8 mouse cellular contexts compared by ENCODE assay signal in genomic region chr12:81631661-81632401, GRCm38 (mm10). TPM values are rescaled to one million over a fixed set of nuclear protein-coding genes. Genes with fewer than 3 reads are reported as not detected.
DNase-seq lines count a peak whose midpoint lies in the region; ATAC-seq and TF ChIP-seq lines count a peak whose summit lies in the region.

No protein-coding gene starts in this region.

- peak overlapping the region; percentile 96 for H3K4me2 ChIP-seq in kidney, postnatal 0 days (ENCODE audit: low read length)
- peak overlapping the region; percentile 81 for H3K4me2 ChIP-seq in forebrain, embryonic 14.5 days (ENCODE audit: low read length)
- H3K4me2 ChIP-seq in intestine, postnatal 0 days (replicated peaks; ENCODE audit: low read depth): peak overlapping the region; percentile 95
- peak overlapping the region; percentile 68 for H3K4me2 ChIP-seq in lung, embryonic 16.5 days (ENCODE audit: low read depth, low read length)

- no peak for ATAC-seq in kidney, postnatal 0 days (replicated peaks; ENCODE audit: low FRiP score, low read depth)
- ATAC-seq in forebrain, embryonic 14.5 days: peak; percentile 40
- no peak for ATAC-seq in intestine, postnatal 0 days
- peak; percentile 39 for ATAC-seq in lung, embryonic 16.5 days (ENCODE audit: low read depth)
- no peak for ATAC-seq in erythroid progenitor cell, adult 5-6 weeks (replicated peaks; ENCODE audit: low FRiP score, poor library complexity, severe bottlenecking)

- H3K9ac ChIP-seq in kidney, postnatal 0 days (ENCODE audit: low read depth, low read length): peak overlapping the region; percentile 51
- peak overlapping the region; percentile 92 for H3K9ac ChIP-seq in forebrain, embryonic 14.5 days (ENCODE audit: low read length)
- peak overlapping the region; percentile 48; the same call in 1 of the 2 replicates for H3K9ac ChIP-seq in intestine, postnatal 0 days (ENCODE audit: low read depth, low read length)
- H3K9ac ChIP-seq in lung, embryonic 16.5 days (ENCODE audit: low read length): peak overlapping the region; percentile 72

- peaks cover 38% of the 10 kb centered on the region for H3K27me3 ChIP-seq in kidney, postnatal 0 days (ENCODE audit: insufficient read depth, low read length)
- no peaks in the 10 kb centered on the region for H3K27me3 ChIP-seq in forebrain, embryonic 14.5 days (replicated peaks; ENCODE audit: control insufficient read depth, insufficient read depth, low read length)
- peaks cover 36% of the 10 kb centered on the region for H3K27me3 ChIP-seq in intestine, postnatal 0 days (replicated peaks; ENCODE audit: control insufficient read depth, insufficient read depth, low read length)
- H3K27me3 ChIP-seq in lung, embryonic 16.5 days (ENCODE audit: control insufficient read depth, insufficient read depth, low read depth, low read length): peaks cover 24% of the 10 kb centered on the region

- H3K4me3 ChIP-seq in kidney, postnatal 0 days (replicated peaks; ENCODE audit: low read depth, low read length): peak overlapping the region; percentile 50
- peak overlapping the region; percentile 64 for H3K4me3 ChIP-seq in bone marrow macrophage, adult 2 months (ENCODE audit: insufficient read depth, low read length)
- peak overlapping the region; percentile 73 for H3K4me3 ChIP-seq in forebrain, embryonic 14.5 days (ENCODE audit: low read depth, low read length)
- H3K4me3 ChIP-seq in intestine, postnatal 0 days (ENCODE audit: low read depth, low read length): peak overlapping the region; percentile 54
- H3K4me3 ChIP-seq in lung, embryonic 16.5 days (ENCODE audit: low read length): peak overlapping the region; percentile 63

- no peaks in the 10 kb centered on the region for H3K36me3 ChIP-seq in kidney, postnatal 0 days (ENCODE audit: insufficient read depth, low read length)
- H3K36me3 ChIP-seq in forebrain, embryonic 14.5 days (ENCODE audit: control insufficient read depth, insufficient read depth, low read length): no peaks in the 10 kb centered on the region
- no peaks in the 10 kb centered on the region for H3K36me3 ChIP-seq in intestine, postnatal 0 days (ENCODE audit: control insufficient read depth, insufficient read depth)
- H3K36me3 ChIP-seq in lung, embryonic 16.5 days (ENCODE audit: control insufficient read depth, insufficient read depth, low read length): no peaks in the 10 kb centered on the region

- H3K27ac ChIP-seq in kidney, postnatal 0 days: no peak overlapping the region
- H3K27ac ChIP-seq in bone marrow macrophage, adult 2 months (ENCODE audit: insufficient read depth, low read depth, low read length): no peak overlapping the region
- peak overlapping the region; percentile 91 for H3K27ac ChIP-seq in forebrain, embryonic 14.5 days (ENCODE audit: low read depth, low read length)
- H3K27ac ChIP-seq in intestine, postnatal 0 days (ENCODE audit: low read depth, low read length): no peak overlapping the region
- peak overlapping the region; percentile 77 for H3K27ac ChIP-seq in lung, embryonic 16.5 days (ENCODE audit: low read length)

- 3% methylated on average over 24 of the region's 31 CpGs for WGBS in kidney, postnatal 0 days
- 1% methylated on average over 31 of the region's 31 CpGs for whole genome bisulfite sequencing in forebrain, embryonic 14.5 days
- WGBS in intestine, postnatal 0 days: 5% methylated on average over 27 of the region's 31 CpGs
- under 1% methylated on average over 27 of the region's 31 CpGs for WGBS in lung, embryonic 16.5 days

- no peak for DNase-seq in kidney, postnatal 0 days (ENCODE audit: low spot score)
- no peak for DNase-seq in kidney, adult 9 months
- DNase-seq in forebrain, embryonic 14.5 days (ENCODE audit: low spot score): peak; percentile 59
- peak; percentile 62 for DNase-seq in right cerebral cortex, postnatal 25 days

- no peak for TF ChIP-seq CTCF in kidney, postnatal 0 days (IDR thresholded peaks at IDR 0.05; ENCODE audit: low read depth)
- TF ChIP-seq CTCF in bone marrow macrophage, adult 2 months (IDR thresholded peaks at IDR 0.05; ENCODE audit: low read depth, low read length): no peak
- no peak for TF ChIP-seq CTCF in intestine, postnatal 0 days (IDR thresholded peaks at IDR 0.05; ENCODE audit: low read depth)

- H3K9me3 ChIP-seq in kidney, postnatal 0 days (replicated peaks; ENCODE audit: low read length): no peaks in the 10 kb centered on the region
- no peaks in the 10 kb centered on the region for H3K9me3 ChIP-seq in forebrain, embryonic 14.5 days (replicated peaks; ENCODE audit: control insufficient read depth, low read length)
- H3K9me3 ChIP-seq in intestine, postnatal 0 days (ENCODE audit: control insufficient read depth): no peaks in the 10 kb centered on the region
- no peaks in the 10 kb centered on the region for H3K9me3 ChIP-seq in lung, embryonic 16.5 days (ENCODE audit: control insufficient read depth, low read length)

- no peaks in the 10 kb centered on the region; the same call in 1 of the 2 replicates for H3K4me1 ChIP-seq in kidney, postnatal 0 days (replicated peaks; ENCODE audit: insufficient read depth, low read length)
- peaks cover 3% of the 10 kb centered on the region; the same call in 1 of the 2 replicates for H3K4me1 ChIP-seq in bone marrow macrophage, adult 2 months (ENCODE audit: control insufficient read depth, insufficient read depth, low read length)
- H3K4me1 ChIP-seq in forebrain, embryonic 14.5 days (ENCODE audit: control insufficient read depth, insufficient read depth, low read length): peaks cover 10% of the 10 kb centered on the region
- H3K4me1 ChIP-seq in intestine, postnatal 0 days (replicated peaks; ENCODE audit: control insufficient read depth, insufficient read depth, low read length): no peaks in the 10 kb centered on the region
- H3K4me1 ChIP-seq in lung, embryonic 16.5 days (replicated peaks; ENCODE audit: control insufficient read depth, insufficient read depth, low read length): no peaks in the 10 kb centered on the region; the same call in 1 of the 2 replicates

- TF ChIP-seq POLR2A in bone marrow macrophage, adult 2 months (IDR thresholded peaks at IDR 0.05; ENCODE audit: borderline replicate concordance, low read depth, low read length): no peak

RNA-seq across cellular contexts. Expression of gene Ttc9, which starts 0.8 kb away (rescaled TPM):
- polyA plus RNA-seq in kidney, postnatal 0 days (2015; fragmentation: Nextera tagmentation; extraction: Ambion mirVana): 1.4 and 2.1 TPM in 2 replicates
- polyA plus RNA-seq in bone marrow macrophage, adult 2 months (2012; ENCODE audit: insufficient read depth, insufficient read length, missing spikeins): not detected in 2 replicates
- polyA plus RNA-seq in forebrain, embryonic 14.5 days (2014; fragmentation: Nextera tagmentation; extraction: Ambion mirVana): 10.4 and 12.6 TPM in 2 replicates
- 1.1 and 1.2 TPM in 2 replicates for polyA plus RNA-seq in intestine, postnatal 0 days (2015; fragmentation: Nextera tagmentation; extraction: Ambion mirVana)
- 4.9 and 6.5 TPM in 2 replicates for polyA plus RNA-seq in lung, embryonic 16.5 days (2015; fragmentation: Nextera tagmentation; extraction: Ambion mirVana)
- not detected in 2 replicates for total RNA-seq in erythroid progenitor cell, adult 5-6 weeks (2015; ENCODE audit: low replicate concordance)
- total RNA-seq in erythroid progenitor cell, adult 5-6 weeks (2017; ENCODE audit: low replicate concordance): not detected in 2 replicates

RNA-seq across cellular contexts. Expression of gene Med6, which starts 37.0 kb away (rescaled TPM):
- polyA plus RNA-seq in kidney, postnatal 0 days (2015; fragmentation: Nextera tagmentation; extraction: Ambion mirVana): 53.4 and 54.5 TPM in 2 replicates
- polyA plus RNA-seq in bone marrow macrophage, adult 2 months (2012; ENCODE audit: insufficient read depth, insufficient read length, missing spikeins): 37.8 and 43.5 TPM in 2 replicates
- polyA plus RNA-seq in forebrain, embryonic 14.5 days (2014; fragmentation: Nextera tagmentation; extraction: Ambion mirVana): 56.5 and 59.3 TPM in 2 replicates
- polyA plus RNA-seq in intestine, postnatal 0 days (2015; fragmentation: Nextera tagmentation; extraction: Ambion mirVana): 36.2 and 39.4 TPM in 2 replicates
- 58.5 and 61.9 TPM in 2 replicates for polyA plus RNA-seq in lung, embryonic 16.5 days (2015; fragmentation: Nextera tagmentation; extraction: Ambion mirVana)
- 28.9 and 29.6 TPM in 2 replicates for total RNA-seq in erythroid progenitor cell, adult 5-6 weeks (2015; ENCODE audit: low replicate concordance)
- 91.9 and 102 TPM in 2 replicates for total RNA-seq in erythroid progenitor cell, adult 5-6 weeks (2017; ENCODE audit: low replicate concordance)

Comparison
In these comparisons a context has a peak if more than half of its experiments do, and no peak if none do; other contexts are left out.
1. ATAC-seq: peak in forebrain, embryonic 14.5 days (single experiment) and lung, embryonic 16.5 days (single experiment); none in kidney, postnatal 0 days (single experiment), intestine, postnatal 0 days (single experiment) and erythroid progenitor cell, adult 5-6 weeks (single experiment).
2. DNase-seq: peak in forebrain, embryonic 14.5 days (single experiment) and right cerebral cortex, postnatal 25 days (single experiment); none in kidney, postnatal 0 days (single experiment) and kidney, adult 9 months (single experiment).
3. H3K27ac ChIP-seq: peak in forebrain, embryonic 14.5 days (single experiment) and lung, embryonic 16.5 days (single experiment); none in kidney, postnatal 0 days (single experiment), bone marrow macrophage, adult 2 months (single experiment) and intestine, postnatal 0 days (single experiment).
4. Peak in every context shown above with its lines, with median percentiles within 50 percentile points of each other: H3K4me2 ChIP-seq, H3K4me3 ChIP-seq and H3K9ac ChIP-seq.